Mouse (Mus musculus) central nervous system, embryonic 11.5 days (tissue): ENCODE measurements around the gene Fam205a1. TPM values are rescaled to one million over a fixed set of nuclear protein-coding genes. Genes with fewer than 3 reads are reported as not detected.

Experiments used
- polyA plus RNA-seq: library from polyadenylated mRNA; depleted of rRNA; stranded (reverse); fragments of >200 nt; gene quantifications from 2 replicates; pipeline ENCODE4 v1.2.3, GENCODE M21; 2012; rRNA removed

Fam205a1 gene
- polyA plus RNA-seq = 0.02 and 0.06 TPM in 2 replicates

GRCm38 (mm10) chr4:42853788-42854187 is at the start of gene Fam205a1:
Gene Fam205a1, minus strand, starts transcription at chr4:42853888.

GRCm38 (mm10) chr4:42874134-42874533 is 20.4 kb upstream of the Fam205a1 start, which contains the start of gene Fam205c:
Gene Fam205c, minus strand, starts transcription at chr4:42874234.

GRCm38 (mm10) chr4:42856671-42857070 is 3.0 kb upstream of the Fam205a1 start, which contains the start of gene Gm12394:
Gene Gm12394, minus strand, starts transcription at chr4:42856771.

Other genes starting within 250 kb of the Fam205a1 start
- not detected in 2 replicates for gene Gm10591, start 241.7 kb downstream of the Fam205a1 start, polyA plus RNA-seq
- 0.10 TPM in 1 of 2 replicates, not detected in the other for gene Gm2564, start 224.2 kb downstream of the Fam205a1 start, polyA plus RNA-seq
- not detected in 2 replicates for gene Ccl27b, start 198.6 kb downstream of the Fam205a1 start, polyA plus RNA-seq
- 0.05 TPM in 2 replicates for gene Il11ra2, start 192.0 kb downstream of the Fam205a1 start, polyA plus RNA-seq
- 0.63 and 1.0 TPM in 2 replicates for gene 4930578G10Rik, start 118.3 kb downstream of the Fam205a1 start, polyA plus RNA-seq
- not detected in 2 replicates for gene Ccl19, start 97.3 kb downstream of the Fam205a1 start, polyA plus RNA-seq
- gene Ccl21a, start 79.9 kb downstream of the Fam205a1 start, polyA plus RNA-seq = 2.7 TPM in 1 of 2 replicates, not detected in the other
- not detected in 2 replicates for gene Gm12394, start 2.9 kb upstream of the Fam205a1 start, polyA plus RNA-seq
- not detected in 2 replicates for gene Fam205c, start 20.3 kb upstream of the Fam205a1 start, polyA plus RNA-seq
- 5.0 and 5.8 TPM in 2 replicates for gene Phf24, start 62.8 kb upstream of the Fam205a1 start, polyA plus RNA-seq
- 31.6 and 35.2 TPM in 2 replicates for gene Dnajb5, start 95.9 kb upstream of the Fam205a1 start, polyA plus RNA-seq
- gene 1700022I11Rik, start 115.7 kb upstream of the Fam205a1 start, polyA plus RNA-seq = 0.29 TPM in 1 of 2 replicates, not detected in the other
- gene Vcp, start 146.6 kb upstream of the Fam205a1 start, polyA plus RNA-seq = 316 and 331 TPM in 2 replicates
- gene Fancg, start 156.6 kb upstream of the Fam205a1 start, polyA plus RNA-seq = 23.3 and 25.9 TPM in 2 replicates
- 24.8 and 26.7 TPM in 2 replicates for gene Pigo, start 171.9 kb upstream of the Fam205a1 start, polyA plus RNA-seq
- 158 and 191 TPM in 2 replicates for gene Stoml2, start 177.8 kb upstream of the Fam205a1 start, polyA plus RNA-seq
- 29.5 and 34.3 TPM in 2 replicates for gene Fam214b, start 192.3 kb upstream of the Fam205a1 start, polyA plus RNA-seq
- gene Unc13b, start 205.1 kb upstream of the Fam205a1 start, polyA plus RNA-seq = 30.4 and 42.7 TPM in 2 replicates